Mouse (Mus musculus) spleen, postnatal 14 days (tissue): ENCODE data around the gene Gcg.

Experiments
- DNase-seq, 2 experiments: peaks; one replicate each; pipeline ENCODE4 v3.0.0; 2021 to 2022; ENCODE audit warnings: low spot score in 2 of 2

The Gcg gene

GRCm38 (mm10) chr2:62483550-62483949 lies at the start of gene Gcg:
Gene Gcg (minus strand): TSS chr2:62483650.
- DNase-seq = no peak

GRCm38 (mm10) chr2:62531065-62531464 lies 47.6 kb upstream of the Gcg start:
- no peak for DNase-seq

- DNase-seq = no peak
Observed at GRCm38 (mm10) chr2:62526399-62526798, 42.9 kb upstream of the Gcg start.

- no peak for DNase-seq
Observed at GRCm38 (mm10) chr2:62517790-62518189, 34.3 kb upstream of the Gcg start.

- no peak for DNase-seq
Observed at GRCm38 (mm10) chr2:62514477-62514876, 31.0 kb upstream of the Gcg start.

- DNase-seq = no peak
Observed at GRCm38 (mm10) chr2:62513477-62513876, 30.0 kb upstream of the Gcg start.

- DNase-seq = no peak
Observed at GRCm38 (mm10) chr2:62507130-62507529, 23.7 kb upstream of the Gcg start.

GRCm38 (mm10) chr2:62506441-62506840 lies 23.0 kb upstream of the Gcg start:
- no peak for DNase-seq

GRCm38 (mm10) chr2:62504269-62504796 lies 20.9 kb upstream of the Gcg start:
- no peak for DNase-seq

GRCm38 (mm10) chr2:62503326-62503725 lies 19.9 kb upstream of the Gcg start:
- no peak for DNase-seq

GRCm38 (mm10) chr2:62502516-62502915 lies 19.1 kb upstream of the Gcg start:
- DNase-seq = no peak

GRCm38 (mm10) chr2:62498821-62499220 lies 15.4 kb upstream of the Gcg start:
- DNase-seq = no peak

- no peak for DNase-seq
Observed at GRCm38 (mm10) chr2:62498086-62498485, 14.6 kb upstream of the Gcg start.

- no peak for DNase-seq
Observed at GRCm38 (mm10) chr2:62497333-62498002, 14.0 kb upstream of the Gcg start.

- DNase-seq = no peak
Observed at GRCm38 (mm10) chr2:62495407-62495806, 12.0 kb upstream of the Gcg start.

GRCm38 (mm10) chr2:62489832-62490231 lies 6.4 kb upstream of the Gcg start:
- no peak for DNase-seq

GRCm38 (mm10) chr2:62484906-62485305 lies 1.5 kb upstream of the Gcg start:
- no peak for DNase-seq

GRCm38 (mm10) chr2:62480285-62481198 lies 2.9 kb downstream of the Gcg start:
- no peak for DNase-seq

- DNase-seq = no peak
Observed at GRCm38 (mm10) chr2:62469551-62469950, 13.9 kb downstream of the Gcg start.

- no peak for DNase-seq
Observed at GRCm38 (mm10) chr2:62463287-62463686, 20.2 kb downstream of the Gcg start.

- DNase-seq = no peak
Observed at GRCm38 (mm10) chr2:62462174-62462573, 21.3 kb downstream of the Gcg start.

- DNase-seq = no peak
Observed at GRCm38 (mm10) chr2:62460815-62461450, 22.5 kb downstream of the Gcg start.
